Mouse (Mus musculus): Measurements from ENCODE around the gene Plekhh2. TPM values are rescaled to one million over a fixed set of nuclear protein-coding genes. Genes with fewer than 3 reads are reported as not detected.

Plekhh2 gene
- total and polyA plus RNA-seq, 3 experiments = 0.04 TPM; not detected in 2

- no peaks in the 10 kb centered on the region for H3K9me3 ChIP-seq (replicated peaks; ENCODE audit: insufficient read depth, low read length)
- no peak overlapping the region for H3K4me3 ChIP-seq (ENCODE audit: control insufficient read depth in 1 of 2, insufficient read depth in 1 of 2, low read depth in 2 of 2, low read length in 2 of 2)
- no peaks in the 10 kb centered on the region for H3K79me2 ChIP-seq (ENCODE audit: control insufficient read depth, insufficient read depth, low read length, poor library complexity)
- TF ChIP-seq BHLHE40 (IDR thresholded peaks at IDR 0.05; ENCODE audit: borderline replicate concordance, low read depth, low read length) = no peak
- TF ChIP-seq CHD2 (IDR thresholded peaks at IDR 0.05; ENCODE audit: low read length) = no peak
- TF ChIP-seq ETS1 (IDR thresholded peaks at IDR 0.05; ENCODE audit: low read depth, low read length) = no peak
- no peak for TF ChIP-seq EP300 (IDR thresholded peaks at IDR 0.05; ENCODE audit: low read depth in 1 of 2, low read length in 2 of 2)
- no peak for TF ChIP-seq POLR2AphosphoS5 (IDR thresholded peaks at IDR 0.05; ENCODE audit: borderline replicate concordance, low read depth, low read length)
- no peaks in the 10 kb centered on the region for H3K4me1 ChIP-seq (ENCODE audit: control insufficient read depth in 1 of 2, insufficient read depth in 2 of 2, low read length in 2 of 2)
- no peak for DNase-seq (ENCODE audit: low read depth, low spot score)
- no peak overlapping the region for H3K9ac ChIP-seq (ENCODE audit: control insufficient read depth, low read depth, low read length, poor library complexity, severe bottlenecking)
- peaks cover 8 to 21% of the 10 kb centered on the region in 2 experiments for H3K27me3 ChIP-seq (ENCODE audit: control insufficient read depth in 1 of 2, insufficient read depth in 2 of 2, low read length in 2 of 2)
- H3K36me3 ChIP-seq (ENCODE audit: control insufficient read depth in 1 of 2, insufficient read depth in 2 of 2, low read length in 2 of 2) = no peaks in the 10 kb centered on the region
- H3K27ac ChIP-seq (ENCODE audit: control insufficient read depth, low read depth, low read length) = no peak overlapping the region
Measured at GRCm38 (mm10) chr17:84520057-84520456, 8.4 kb downstream of the Plekhh2 start.

- no peak overlapping the region for H3K4me3 ChIP-seq (ENCODE audit: control insufficient read depth in 1 of 2, insufficient read depth in 1 of 2, low read depth in 2 of 2, low read length in 2 of 2)
- H3K27ac ChIP-seq (ENCODE audit: control insufficient read depth, low read depth, low read length) = no peak overlapping the region
- H3K27me3 ChIP-seq (ENCODE audit: control insufficient read depth in 1 of 2, insufficient read depth in 2 of 2, low read length in 2 of 2) = peaks cover 4 to 10% of the 10 kb centered on the region in 2 experiments
- no peaks in the 10 kb centered on the region for H3K79me2 ChIP-seq (ENCODE audit: control insufficient read depth, insufficient read depth, low read length, poor library complexity)
- H3K4me1 ChIP-seq (ENCODE audit: control insufficient read depth in 1 of 2, insufficient read depth in 2 of 2, low read length in 2 of 2) = no peaks in the 10 kb centered on the region
- no peak for DNase-seq (ENCODE audit: low read depth, low spot score)
- no peak for TF ChIP-seq GATA1 (IDR thresholded peaks at IDR 0.05; ENCODE audit: low read depth, low read length)
- no peak for TF ChIP-seq ZKSCAN1 (IDR thresholded peaks at IDR 0.05; ENCODE audit: low read depth, low read length)
- H3K9me3 ChIP-seq (replicated peaks; ENCODE audit: insufficient read depth, low read length) = no peaks in the 10 kb centered on the region
- H3K9ac ChIP-seq (ENCODE audit: control insufficient read depth, low read depth, low read length, poor library complexity, severe bottlenecking) = no peak overlapping the region
- H3K36me3 ChIP-seq (ENCODE audit: control insufficient read depth in 1 of 2, insufficient read depth in 2 of 2, low read length in 2 of 2) = no peaks in the 10 kb centered on the region
Measured at GRCm38 (mm10) chr17:84529356-84529755, 17.7 kb downstream of the Plekhh2 start.

- peaks cover 4 to 8% of the 10 kb centered on the region in 2 experiments for H3K27me3 ChIP-seq (ENCODE audit: control insufficient read depth in 1 of 2, insufficient read depth in 2 of 2, low read length in 2 of 2)
- no peaks in the 10 kb centered on the region for H3K36me3 ChIP-seq (ENCODE audit: control insufficient read depth in 1 of 2, insufficient read depth in 2 of 2, low read length in 2 of 2)
- no peak overlapping the region for H3K27ac ChIP-seq (ENCODE audit: control insufficient read depth, low read depth, low read length)
- H3K4me1 ChIP-seq (ENCODE audit: control insufficient read depth in 1 of 2, insufficient read depth in 2 of 2, low read length in 2 of 2) = no peaks in the 10 kb centered on the region
- H3K79me2 ChIP-seq (ENCODE audit: control insufficient read depth, insufficient read depth, low read length, poor library complexity) = no peaks in the 10 kb centered on the region
- no peak overlapping the region for H3K4me3 ChIP-seq (ENCODE audit: control insufficient read depth in 1 of 2, insufficient read depth in 1 of 2, low read depth in 2 of 2, low read length in 2 of 2)
- no peak for DNase-seq (ENCODE audit: low read depth, low spot score)
- no peak overlapping the region for H3K9ac ChIP-seq (ENCODE audit: control insufficient read depth, low read depth, low read length, poor library complexity, severe bottlenecking)
- no peaks in the 10 kb centered on the region for H3K9me3 ChIP-seq (replicated peaks; ENCODE audit: insufficient read depth, low read length)
- TF ChIP-seq HCFC1 (IDR thresholded peaks at IDR 0.05; ENCODE audit: low read depth, low read length) = no peak
- no peak for TF ChIP-seq KAT2A (conservative IDR thresholded peaks at IDR 0.05; ENCODE audit: low read depth, low read length)
- no peak for TF ChIP-seq SMC3 (IDR thresholded peaks at IDR 0.05; ENCODE audit: low read depth, low read length)
- no peak for TF ChIP-seq GATA1 (IDR thresholded peaks at IDR 0.05; ENCODE audit: low read depth, low read length)
- TF ChIP-seq POLR2A (IDR thresholded peaks at IDR 0.05; ENCODE audit: control insufficient read depth in 1 of 2, insufficient read depth in 1 of 2, low read depth in 1 of 2, low read length in 2 of 2, poor library complexity in 1 of 2) = no peak
- no peak for TF ChIP-seq MYB (IDR thresholded peaks at IDR 0.05; ENCODE audit: low read depth, low read length)
- TF ChIP-seq MYC (IDR thresholded peaks at IDR 0.05; ENCODE audit: low read depth, low read length) = no peak
- no peak for TF ChIP-seq NRF1 (IDR thresholded peaks at IDR 0.05; ENCODE audit: insufficient read depth, low read depth, low read length, poor library complexity, severe bottlenecking)
- no peak for TF ChIP-seq POLR2AphosphoS2 (IDR thresholded peaks at IDR 0.05; ENCODE audit: low read length)
- no peak for TF ChIP-seq ZC3H11A (IDR thresholded peaks at IDR 0.05; ENCODE audit: low read depth, low read length)
- TF ChIP-seq CHD1 (IDR thresholded peaks at IDR 0.05; ENCODE audit: low read depth, low read length) = no peak
- no peak for TF ChIP-seq USF2 (IDR thresholded peaks at IDR 0.05; ENCODE audit: borderline replicate concordance in 1 of 2, insufficient read depth in 1 of 2, low read depth in 1 of 2, low read length in 2 of 2)
- TF ChIP-seq TAL1 (IDR thresholded peaks at IDR 0.05; ENCODE audit: low read length) = no peak
- no peak for TF ChIP-seq NELFE (IDR thresholded peaks at IDR 0.05; ENCODE audit: low read depth, low read length)
- TF ChIP-seq ELF1 (IDR thresholded peaks at IDR 0.05; ENCODE audit: low read depth, low read length) = no peak
- TF ChIP-seq E2F4 (IDR thresholded peaks at IDR 0.05; ENCODE audit: borderline replicate concordance, low read depth, low read length) = no peak
- no peak for TF ChIP-seq GABPA (IDR thresholded peaks at IDR 0.05; ENCODE audit: low read depth, low read length)
- no peak for TF ChIP-seq ZMIZ1 (IDR thresholded peaks at IDR 0.05; ENCODE audit: low read depth, low read length)
Measured at GRCm38 (mm10) chr17:84530202-84530796, 18.6 kb downstream of the Plekhh2 start.

All from MEL (cell line).